Mouse (Mus musculus): Measurements from ENCODE around the gene Chit1. TPM values are rescaled to one million over a fixed set of nuclear protein-coding genes. Genes with fewer than 3 reads are reported as not detected.

Gene Chit1
- polyA plus RNA-seq, 1 experiment from 2014 or later = not detected

Other genes with a start within 250 kb of the Chit1 start
- gene Optc, start 203.2 kb upstream of the Chit1 start, polyA plus RNA-seq (2018) = not detected in 3 replicates
- gene Prelp, start 189.8 kb upstream of the Chit1 start, polyA plus RNA-seq (2018) = 0.04 TPM in 1 of 3 replicates, not detected in the others
- not detected in 3 replicates for gene Fmod, start 74.0 kb upstream of the Chit1 start, polyA plus RNA-seq (2018)
- gene Btg2, start 32.1 kb upstream of the Chit1 start, polyA plus RNA-seq (2018) = 3.9 to 21.4 TPM (median 6.0 TPM) in 3 replicates
- gene Chil1, start 70.9 kb downstream of the Chit1 start, polyA plus RNA-seq (2018) = 0.44 to 1.8 TPM (median 0.55 TPM) in 3 replicates
- not detected in 3 replicates for gene Mybph, start 82.2 kb downstream of the Chit1 start, polyA plus RNA-seq (2018)
- not detected in 3 replicates for gene Adora1, start 124.2 kb downstream of the Chit1 start, polyA plus RNA-seq (2018)
- not detected in 3 replicates for gene Myog, start 178.7 kb downstream of the Chit1 start, polyA plus RNA-seq (2018)
- 5.1 to 8.5 TPM (median 6.0 TPM) in 3 replicates for gene Ppfia4, start 221.7 kb downstream of the Chit1 start, polyA plus RNA-seq (2018)

All from macrophage (primary cell).